Mouse (Mus musculus) embryonic facial prominence, embryonic 15.5 days (tissue): ENCODE data around the gene Bahcc1. TPM values are rescaled to one million over a fixed set of nuclear protein-coding genes. Genes with fewer than 3 reads are reported as not detected.

Experiments
- ATAC-seq: fragments of 200-750 bp; cut with Nextera tagmentation; 2 replicates; pipeline ENCODE4 v1.8.0; 2017; ENCODE audit warnings: low read depth, moderate TSS enrichment; ENCODE audit not compliant: insufficient number of reproducible peaks, low FRiP score, low TSS enrichment
- H3K27ac ChIP-seq: fragments of 300-500 bp; sonication (generic); replicated peaks from 2 replicates; pipeline ENCODE4 v1.5.1; 2015; ENCODE audit warnings: mild to moderate bottlenecking, inconsistent platforms
- H3K27me3 ChIP-seq: fragments of 300-500 bp; sonication (generic); 2 replicates; pipeline ENCODE4 v1.6.1; 2015; ENCODE audit warnings: inconsistent platforms
- H3K36me3 ChIP-seq: fragments of 300-500 bp; sonication (generic); 2 replicates; pipeline ENCODE4 v1.6.1; 2015; ENCODE audit warnings: mild to moderate bottlenecking, inconsistent platforms
- H3K4me1 ChIP-seq: fragments of 300-500 bp; sonication (generic); 2 replicates; pipeline ENCODE4 v1.6.1; 2015; ENCODE audit warnings: inconsistent platforms
- H3K4me2 ChIP-seq: fragments of 300-500 bp; sonication (generic); replicated peaks from 2 replicates; pipeline ENCODE4 v1.6.1; 2015; ENCODE audit warnings: mild to moderate bottlenecking, inconsistent platforms
- H3K4me3 ChIP-seq: fragments of 300-500 bp; sonication (generic); replicated peaks from 2 replicates; pipeline ENCODE4 v1.5.1; 2015; ENCODE audit warnings: mild to moderate bottlenecking, inconsistent platforms
- H3K9ac ChIP-seq: fragments of 300-500 bp; sonication (generic); 2 replicates; pipeline ENCODE4 v1.6.1; 2015; ENCODE audit warnings: inconsistent platforms
- H3K9me3 ChIP-seq: fragments of 300-500 bp; sonication (generic); replicated peaks from 2 replicates; pipeline ENCODE4 v1.6.1; 2016; ENCODE audit warnings: inconsistent platforms
- WGBS: fragments of 180-500 bp; shearing (Covaris S2); methylation state at CpG from one replicate; pipeline ENCODE4 v1.1.7; 2015; 5-methylcytosine and 5-hydroxymethylcytosine counted together
- polyA plus RNA-seq: library from polyadenylated mRNA; unstranded; fragments of >200 nt; fragmentation: Nextera tagmentation; extraction: Ambion mirVana; gene quantifications from 2 replicates; pipeline ENCODE4 v1.2.1, GENCODE M21; 2015

Gene Bahcc1
- polyA plus RNA-seq, 1 experiment from 2014 or later: 7.9 TPM

DNA sequence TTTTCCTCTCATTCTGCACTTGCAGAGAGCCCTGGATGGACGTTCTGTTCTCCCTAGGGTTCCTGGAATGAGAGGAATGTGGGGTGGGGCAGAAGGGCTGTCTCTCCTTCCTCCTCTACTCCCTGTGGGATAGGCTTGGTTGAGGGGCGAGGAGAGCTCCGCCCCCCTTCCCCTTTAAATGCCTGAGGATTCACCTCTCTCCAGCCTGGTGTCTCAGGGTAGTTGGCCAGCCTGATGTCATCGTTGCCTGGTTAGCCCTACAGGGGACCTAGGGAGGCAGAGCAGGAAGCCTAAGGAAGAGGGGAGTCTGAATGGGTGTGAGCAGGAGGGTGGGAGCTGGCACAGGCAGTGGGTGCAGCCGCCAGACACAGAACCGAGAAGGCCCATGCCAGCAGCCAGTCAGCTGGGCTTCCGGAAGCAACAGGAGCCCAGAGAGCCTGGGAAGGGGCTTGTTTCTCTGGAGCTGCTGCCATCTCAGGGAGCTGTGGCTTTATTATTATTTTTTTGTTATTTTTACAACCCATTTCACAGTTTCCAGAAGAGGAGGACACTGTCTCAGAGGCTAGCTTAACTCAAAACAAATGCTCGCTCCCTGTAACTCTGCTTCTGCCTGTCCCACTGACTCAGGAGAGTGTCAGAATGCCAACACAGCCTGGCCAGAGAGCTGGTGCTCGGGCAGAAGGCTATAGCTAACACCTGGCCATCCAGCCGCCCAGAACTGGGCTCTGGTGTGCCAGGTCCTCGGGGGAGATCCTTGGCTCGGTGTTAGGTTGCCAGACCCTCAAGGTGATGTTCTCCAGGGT, 20.3 kb downstream of the Bahcc1 start:
- Histone ChIP-seq H3K4me1 (peaks cover 92% of the 10 kb centered on the region), H3K4me3 (no peak overlapping the region), H3K9ac (no peak overlapping the region), H3K27me3 (no peaks in the 10 kb centered on the region), H3K36me3 (no peaks in the 10 kb centered on the region), H3K9me3 (no peaks in the 10 kb centered on the region), H3K27ac (peak overlapping the region; percentile 74), H3K4me2 (peak overlapping the region; percentile 27)
- WGBS: 37% methylated on average over 12 of the region's 12 CpGs
- 0 out of 2 replicates have a peak, but pooled peaks have one; percentile 22 for ATAC-seq

DNA sequence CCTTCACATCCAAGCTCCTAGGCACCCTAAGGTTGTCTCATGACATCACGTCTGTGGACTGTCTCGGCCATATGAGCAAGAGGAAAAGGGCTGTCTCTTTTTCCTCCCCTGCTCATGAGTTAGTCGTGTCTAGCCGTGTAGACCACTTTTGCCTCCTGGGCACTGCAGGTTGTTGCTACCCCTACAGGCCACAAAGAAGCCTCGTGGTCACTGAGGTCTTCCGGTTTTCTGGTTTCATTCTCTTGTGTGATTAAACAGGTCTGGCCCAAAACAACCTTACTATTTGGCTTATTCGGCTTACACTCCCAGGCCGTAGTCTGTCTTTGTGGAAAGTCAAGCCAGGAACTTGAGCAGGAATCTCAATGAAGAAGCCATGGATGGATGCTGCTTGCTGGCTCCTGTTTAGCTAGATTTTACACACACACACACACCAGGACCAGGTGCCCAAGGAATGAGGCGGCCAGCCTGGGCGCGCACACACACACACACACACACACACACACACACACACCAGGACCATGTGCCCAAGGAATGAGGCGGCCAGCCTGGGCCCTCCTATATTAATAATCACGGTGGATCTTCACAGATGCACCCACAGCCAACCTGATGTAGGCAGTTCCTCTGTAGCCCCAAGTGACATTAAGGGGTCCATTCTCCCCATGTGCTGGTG, 21.0 kb downstream of the Bahcc1 start:
- no peak for ATAC-seq

GRCm38 (mm10) chr11:120254420-120254819, 21.7 kb downstream of the Bahcc1 start:
- Histone ChIP-seq H3K36me3 (no peaks in the 10 kb centered on the region), H3K9ac (no peak overlapping the region; the same call in 1 of the 2 replicates), H3K4me3 (no peak overlapping the region), H3K4me1 (peaks cover 92% of the 10 kb centered on the region), H3K9me3 (no peaks in the 10 kb centered on the region), H3K27me3 (no peaks in the 10 kb centered on the region), H3K27ac (no peak overlapping the region), H3K4me2 (no peak overlapping the region)
- WGBS: 73% methylated on average over 11 of the region's 11 CpGs
- no peak for ATAC-seq

More for the DNA sequence above, 21.0 kb downstream of the Bahcc1 start:
- no peak overlapping the region for H3K4me3 ChIP-seq
- no peak overlapping the region for H3K4me2 ChIP-seq
- H3K9me3 ChIP-seq: no peaks in the 10 kb centered on the region
- no peaks in the 10 kb centered on the region for H3K27me3 ChIP-seq
- WGBS: 77% methylated on average over 13 of the region's 13 CpGs
- peaks cover 92% of the 10 kb centered on the region for H3K4me1 ChIP-seq
- no peaks in the 10 kb centered on the region for H3K36me3 ChIP-seq
- H3K27ac ChIP-seq: peak overlapping the region; percentile 74
- H3K9ac ChIP-seq: no peak overlapping the region

DNA sequence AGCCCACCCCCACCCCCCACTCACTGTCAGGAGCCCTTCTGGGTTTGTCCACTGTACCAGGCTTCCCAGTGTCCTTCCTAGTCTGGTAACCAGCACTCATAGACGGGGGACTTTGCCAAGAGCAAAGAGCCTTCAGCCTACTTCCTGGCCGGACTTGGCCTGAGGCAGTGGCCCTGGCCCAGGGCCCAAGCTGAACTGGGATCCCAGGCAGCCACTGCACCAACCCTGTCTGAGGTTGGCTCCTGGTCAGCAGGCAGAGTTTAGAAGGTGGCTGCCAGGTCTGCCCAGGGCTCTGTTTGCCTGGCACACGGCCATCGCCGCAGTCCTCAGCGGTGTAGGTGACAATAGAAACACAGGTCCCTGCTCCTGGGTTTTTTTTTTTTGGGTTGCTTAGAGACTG, 22.3 kb downstream of the Bahcc1 start:
- ATAC-seq: no peak
- Histone ChIP-seq H3K9ac (no peak overlapping the region), H3K4me1 (peaks cover 94% of the 10 kb centered on the region)

DNA sequence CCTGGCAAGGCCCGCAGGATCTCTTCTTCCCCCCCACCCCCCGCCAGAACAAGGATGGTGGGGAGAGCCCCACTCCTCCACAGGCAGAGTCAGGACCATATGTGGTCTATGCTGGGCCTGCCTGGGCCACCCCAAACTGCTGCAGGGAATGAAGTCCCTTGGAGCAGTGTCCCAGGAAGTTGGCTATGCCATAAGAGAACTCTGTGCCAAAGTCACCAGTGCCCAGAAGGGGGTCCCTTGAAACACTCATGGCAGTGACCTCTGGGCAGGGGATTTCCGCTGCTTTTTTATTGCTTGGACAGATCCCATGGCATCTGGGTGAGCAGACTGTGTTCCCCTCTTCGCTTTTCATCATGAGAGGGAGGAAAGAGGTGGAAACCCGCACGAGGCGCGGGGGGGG, 22.8 kb downstream of the Bahcc1 start:
- no peak overlapping the region for H3K9ac ChIP-seq

More for the DNA sequence above, 22.3 kb downstream of the Bahcc1 start:
- WGBS: 68% methylated on average over 6 of the region's 6 CpGs
- Histone ChIP-seq H3K27ac (0 out of 2 replicates have a peak overlapping the region, but pooled peaks have one; percentile 22), H3K36me3 (no peaks in the 10 kb centered on the region), H3K4me3 (no peak overlapping the region), H3K9me3 (no peaks in the 10 kb centered on the region), H3K27me3 (no peaks in the 10 kb centered on the region), H3K4me2 (no peak overlapping the region)

GRCm38 (mm10) chr11:120256108-120256507, 23.4 kb downstream of the Bahcc1 start:
- H3K4me2 ChIP-seq: no peak overlapping the region
- H3K4me3 ChIP-seq: no peak overlapping the region
- H3K36me3 ChIP-seq: no peaks in the 10 kb centered on the region
- H3K9me3 ChIP-seq: no peaks in the 10 kb centered on the region
- H3K4me1 ChIP-seq: peaks cover 94% of the 10 kb centered on the region
- H3K27ac ChIP-seq: no peak overlapping the region
- no peak for ATAC-seq
- H3K27me3 ChIP-seq: no peaks in the 10 kb centered on the region
- 67% methylated on average over 5 of the region's 5 CpGs for WGBS
- H3K9ac ChIP-seq: no peak overlapping the region

More for the DNA sequence above, 22.8 kb downstream of the Bahcc1 start:
- Histone ChIP-seq H3K9me3 (no peaks in the 10 kb centered on the region), H3K27me3 (no peaks in the 10 kb centered on the region), H3K27ac (0 out of 2 replicates have a peak overlapping the region, but pooled peaks have one; percentile 22), H3K4me2 (no peak overlapping the region), H3K4me3 (no peak overlapping the region), H3K4me1 (peaks cover 94% of the 10 kb centered on the region), H3K36me3 (no peaks in the 10 kb centered on the region)
- no peak for ATAC-seq
- 64% methylated on average over 8 of the region's 8 CpGs for WGBS

- no peak overlapping the region for H3K9ac ChIP-seq
- H3K27me3 ChIP-seq: no peaks in the 10 kb centered on the region
- ATAC-seq: peak; percentile 39; the same call in 1 of the 2 replicates
- WGBS: 51% methylated on average over 10 of the region's 10 CpGs
- 0 out of 2 replicates have a peak overlapping the region, but pooled peaks have one; percentile 39 for H3K27ac ChIP-seq
- no peak overlapping the region for H3K4me3 ChIP-seq
- no peaks in the 10 kb centered on the region for H3K36me3 ChIP-seq
- peaks cover 94% of the 10 kb centered on the region for H3K4me1 ChIP-seq
- H3K4me2 ChIP-seq: no peak overlapping the region
- H3K9me3 ChIP-seq: no peaks in the 10 kb centered on the region
Measured at GRCm38 (mm10) chr11:120256543-120256942, 23.8 kb downstream of the Bahcc1 start.

- H3K9me3 ChIP-seq: no peaks in the 10 kb centered on the region
- H3K4me1 ChIP-seq: peaks cover 94% of the 10 kb centered on the region
- 0 out of 2 replicates have a peak overlapping the region, but pooled peaks have one; percentile 39 for H3K27ac ChIP-seq
- 69% methylated on average over 10 of the region's 10 CpGs for WGBS
- H3K27me3 ChIP-seq: no peaks in the 10 kb centered on the region
- no peak; the same call in 1 of the 2 replicates for ATAC-seq
- H3K36me3 ChIP-seq: no peaks in the 10 kb centered on the region
- no peak overlapping the region for H3K4me3 ChIP-seq
- no peak overlapping the region for H3K9ac ChIP-seq
- H3K4me2 ChIP-seq: no peak overlapping the region
Measured at GRCm38 (mm10) chr11:120256981-120257820, 24.5 kb downstream of the Bahcc1 start.

DNA sequence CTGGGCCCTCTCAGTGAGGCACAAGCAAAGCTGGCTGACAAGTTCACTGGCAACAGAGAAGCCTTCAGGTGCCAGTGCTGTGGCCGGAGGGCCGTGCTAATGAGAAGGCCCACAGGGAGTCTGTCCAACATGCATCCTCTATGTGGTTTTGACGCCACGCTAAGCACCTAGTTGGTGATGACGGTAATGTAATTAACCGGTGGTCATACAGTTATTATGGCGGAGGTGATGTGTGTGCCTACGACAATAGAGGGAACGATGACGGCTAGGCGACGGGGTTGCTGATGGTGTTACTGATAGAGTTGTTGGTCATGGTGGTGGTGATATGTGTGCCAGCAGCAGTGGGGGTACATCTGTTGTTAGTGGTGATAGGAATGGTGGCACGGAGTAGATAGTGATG, 25.2 kb downstream of the Bahcc1 start:
- no peaks in the 10 kb centered on the region for H3K36me3 ChIP-seq
- no peak overlapping the region for H3K27ac ChIP-seq
- ATAC-seq: no peak
- H3K4me1 ChIP-seq: peaks cover 94% of the 10 kb centered on the region
- no peak overlapping the region for H3K4me3 ChIP-seq
- no peaks in the 10 kb centered on the region for H3K27me3 ChIP-seq
- no peak overlapping the region for H3K9ac ChIP-seq
- no peak overlapping the region for H3K4me2 ChIP-seq
- 94% methylated on average over 13 of the region's 13 CpGs for WGBS
- no peaks in the 10 kb centered on the region for H3K9me3 ChIP-seq

DNA sequence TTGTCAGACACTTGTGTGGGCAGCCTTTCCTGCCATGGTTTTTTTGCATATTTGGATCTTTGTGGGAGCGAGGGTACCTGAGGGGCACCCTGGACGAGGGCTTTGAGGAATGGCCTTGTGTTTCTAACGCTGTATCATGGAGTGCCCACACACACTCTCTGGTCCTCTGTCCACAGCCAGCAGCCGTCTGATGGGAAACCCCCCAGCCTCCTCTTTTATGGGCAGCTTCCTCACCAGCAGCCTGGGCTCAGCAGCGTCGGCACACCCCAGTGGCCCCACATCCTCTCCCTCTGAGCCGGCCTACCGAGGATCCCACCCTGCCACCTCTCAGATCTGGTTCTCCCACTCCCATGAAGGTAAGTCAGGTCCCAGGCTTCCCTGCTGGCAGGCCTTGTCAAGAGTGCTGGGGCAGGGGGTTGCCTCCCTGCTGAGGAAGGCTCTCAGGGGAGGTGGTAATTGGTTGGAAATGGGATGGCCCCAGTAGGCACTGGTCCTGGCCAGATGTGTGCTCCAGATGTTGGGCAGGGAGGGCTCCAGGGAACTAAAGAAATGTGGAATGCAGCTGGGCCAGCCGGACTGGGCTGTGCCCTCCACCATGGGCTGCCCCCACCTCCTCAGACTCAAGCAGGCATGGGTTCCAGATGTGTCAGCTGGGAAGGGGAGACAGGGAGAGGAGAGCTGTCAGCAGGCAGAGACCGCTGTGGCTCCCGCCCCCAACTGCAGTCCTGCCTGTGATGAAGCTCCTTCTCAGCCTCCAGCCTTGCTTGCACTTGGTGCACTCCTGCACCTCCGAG, 26.3 kb downstream of the Bahcc1 start:
- Histone ChIP-seq H3K27me3 (no peaks in the 10 kb centered on the region), H3K36me3 (no peaks in the 10 kb centered on the region), H3K9ac (no peak overlapping the region), H3K4me3 (no peak overlapping the region), H3K4me1 (peaks cover 94% of the 10 kb centered on the region), H3K9me3 (no peaks in the 10 kb centered on the region), H3K27ac (peak overlapping the region; percentile 73), H3K4me2 (peak overlapping the region; percentile 29)
- peak; percentile 21; the same call in 1 of the 2 replicates for ATAC-seq
- WGBS: 36% methylated on average over 12 of the region's 12 CpGs
